Mouse (Mus musculus): Measurements from ENCODE around the gene Dock6.
"Not testable (repeated sequence)": the region's sequence is repeated elsewhere in the genome, so short reads cannot be mapped to it uniquely, and the experiment has no call there.

The Dock6 gene

DNA sequence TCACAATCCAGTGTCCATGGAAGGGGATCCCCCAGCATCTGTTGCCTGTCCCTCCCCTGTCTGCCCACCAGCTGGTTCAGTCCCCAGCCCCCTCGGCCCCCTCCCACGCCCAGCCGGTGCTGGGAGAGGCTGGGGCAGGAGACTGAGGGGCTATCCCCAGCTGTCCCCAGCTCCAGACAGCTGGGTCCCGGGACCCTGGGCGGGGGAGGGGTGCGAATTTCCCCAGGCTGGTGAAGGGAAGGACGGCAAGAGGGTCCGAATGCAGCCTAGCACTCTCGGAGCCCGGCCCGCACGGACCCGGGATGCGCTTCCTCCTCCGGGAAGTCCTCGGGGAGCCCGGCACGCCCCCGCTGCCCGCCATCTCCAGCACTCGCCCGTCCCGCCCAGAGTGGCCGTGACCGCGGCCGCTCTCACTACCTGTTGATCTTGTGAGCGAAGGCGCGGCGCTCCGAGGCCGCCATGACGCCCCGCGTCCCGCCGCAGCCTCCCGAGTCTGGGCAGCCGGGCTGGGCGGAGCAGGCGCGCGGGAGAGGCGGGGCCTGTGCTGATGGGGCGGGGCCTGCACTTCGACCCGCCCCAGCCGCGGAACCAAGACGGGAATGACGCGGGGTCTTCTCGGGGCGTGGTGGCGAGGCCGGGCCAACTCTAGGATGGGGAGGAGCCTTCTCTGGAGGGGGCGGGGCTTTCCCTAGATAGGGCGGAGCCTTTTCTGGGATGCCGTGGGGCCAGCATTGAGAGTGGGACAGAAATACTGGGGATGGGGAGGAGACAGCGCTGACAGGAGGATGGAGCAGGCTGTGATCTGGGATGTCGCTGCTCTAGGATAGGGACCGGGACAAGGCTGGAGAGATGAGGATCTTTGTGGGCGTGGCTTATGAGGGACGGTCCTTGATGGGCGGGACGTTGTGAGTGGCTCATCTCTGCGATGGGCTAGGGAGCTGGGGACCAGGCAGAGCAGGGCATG lies at the start of gene Dock6:
Gene Dock6, minus strand, starts transcription at position 508 of the 964 bp plus-strand sequence.
- DNase-seq (ENCODE audit: low spot score), result peak; percentile 46

DNA sequence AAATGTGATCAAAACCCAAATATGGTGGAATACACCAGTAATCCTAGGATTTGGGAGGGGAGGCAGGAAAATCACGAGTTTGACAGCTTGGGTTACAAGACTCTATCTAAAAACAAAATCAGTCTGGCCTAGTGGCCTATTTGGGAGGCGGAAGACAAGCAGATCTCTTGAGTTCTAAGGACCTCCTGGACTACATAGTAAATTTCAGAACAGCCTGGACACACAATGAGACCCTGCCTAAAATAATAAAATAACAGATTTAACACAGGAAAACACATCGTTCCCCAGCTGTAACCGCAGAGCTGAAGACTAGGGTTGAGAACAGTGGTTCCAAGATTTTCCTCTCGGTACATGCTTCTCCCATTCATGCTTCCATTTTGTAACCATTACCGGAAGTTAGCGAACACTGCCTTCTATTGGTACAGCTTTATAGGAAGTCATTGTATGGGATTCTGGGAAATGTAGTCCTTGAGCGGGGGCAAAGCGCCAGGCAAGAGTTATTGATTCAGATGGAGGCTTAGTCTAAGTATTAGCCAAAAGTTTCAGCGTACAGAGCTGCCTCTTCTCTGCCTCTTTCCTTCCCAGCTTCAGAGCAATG lies 48.9 kb upstream of the Dock6 start:
- DNase-seq (ENCODE audit: low spot score), result peak; percentile 89

DNA sequence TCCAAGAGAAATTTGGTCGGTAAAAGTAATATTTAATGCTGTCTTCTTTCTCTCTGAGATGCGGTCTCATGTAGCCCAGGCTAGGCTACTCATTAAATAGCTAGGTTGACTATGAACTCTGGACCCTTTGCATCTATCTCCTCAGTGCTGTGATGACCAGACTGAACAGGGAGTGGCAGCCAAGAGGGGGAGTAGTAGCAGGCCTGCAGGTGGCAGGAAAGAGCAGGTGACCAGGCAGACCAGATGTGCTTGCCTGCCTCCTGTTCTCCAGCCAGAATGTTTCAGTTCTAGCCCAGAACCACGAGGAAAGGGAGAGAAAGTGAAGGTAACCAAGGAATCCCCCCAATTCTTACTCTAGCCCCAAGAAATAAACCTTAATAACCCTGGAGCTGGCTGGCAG lies 36.8 kb upstream of the Dock6 start:
- no peak for DNase-seq (ENCODE audit: low spot score)

DNA sequence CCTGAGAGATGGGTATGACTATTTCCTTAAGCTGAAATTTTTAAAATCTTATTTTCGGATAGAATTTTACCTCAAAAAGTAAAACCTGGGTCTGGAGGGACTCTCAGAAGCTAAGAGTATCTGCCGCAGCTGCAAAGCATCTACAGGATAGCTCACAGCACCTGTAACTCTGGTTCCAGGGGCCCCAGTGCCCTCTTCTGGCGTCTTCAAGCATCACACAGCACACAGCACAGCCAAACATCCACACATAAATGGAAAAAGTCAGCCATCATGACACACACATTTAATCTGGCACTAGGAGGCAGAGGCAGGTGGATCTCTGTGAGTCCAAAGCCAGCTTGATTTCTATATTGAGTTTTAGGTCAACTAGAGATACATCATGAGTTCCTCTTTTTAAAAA lies 24.2 kb upstream of the Dock6 start:
- DNase-seq (ENCODE audit: low spot score), result no peak

DNA sequence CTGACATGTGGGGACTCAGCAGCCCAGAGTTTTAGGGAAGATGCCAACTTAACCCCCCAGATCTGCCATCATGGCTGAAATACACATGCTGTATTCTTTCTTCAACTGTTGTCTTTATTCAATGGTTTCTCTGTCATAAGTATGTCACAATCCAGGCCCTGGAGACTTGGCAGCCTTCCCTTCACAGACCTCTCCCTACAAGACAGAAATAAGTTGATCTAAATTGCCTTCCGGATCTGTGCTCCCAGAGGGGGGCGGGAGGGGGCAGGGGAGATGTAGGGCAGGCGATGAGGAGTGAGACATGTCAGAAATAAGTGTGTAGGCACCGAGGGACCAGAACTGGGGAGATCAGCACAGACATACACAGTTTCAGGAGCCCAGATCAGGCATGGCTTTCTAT lies 19.8 kb upstream of the Dock6 start:
- DNase-seq (ENCODE audit: low spot score), result peak; percentile 56

DNA sequence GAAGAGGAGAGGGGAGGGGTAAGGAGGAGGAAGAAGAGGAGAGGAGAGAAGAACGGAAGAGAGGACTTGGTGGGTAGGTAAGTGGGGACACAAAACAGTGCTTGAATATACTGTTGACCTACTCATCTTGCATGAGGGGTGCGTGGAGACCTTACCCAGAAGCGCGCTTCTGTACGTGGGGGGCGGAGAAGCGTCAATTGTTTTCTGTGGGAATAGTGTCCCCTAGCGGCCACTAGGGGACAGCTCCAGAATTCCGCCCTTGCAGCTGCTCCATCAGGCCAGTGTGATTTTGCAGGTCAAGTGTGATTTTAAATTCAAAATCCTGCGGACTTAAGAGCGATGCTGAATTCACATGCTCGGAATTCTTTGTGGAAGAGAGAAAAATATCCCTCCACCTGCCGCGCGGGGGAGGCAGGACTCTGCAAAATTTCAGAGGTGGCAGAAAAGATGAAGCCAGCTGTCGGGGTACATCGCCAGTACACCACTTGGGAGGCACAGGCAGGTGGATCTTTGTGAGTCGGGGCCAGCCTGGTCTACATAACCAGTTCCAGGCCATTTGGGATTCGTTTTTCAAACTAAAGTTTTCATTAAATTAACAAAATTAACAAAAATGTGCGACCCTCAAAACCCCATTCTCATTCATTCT lies 18.6 kb upstream of the Dock6 start:
- peak; percentile 56 for DNase-seq (ENCODE audit: low spot score)

DNA sequence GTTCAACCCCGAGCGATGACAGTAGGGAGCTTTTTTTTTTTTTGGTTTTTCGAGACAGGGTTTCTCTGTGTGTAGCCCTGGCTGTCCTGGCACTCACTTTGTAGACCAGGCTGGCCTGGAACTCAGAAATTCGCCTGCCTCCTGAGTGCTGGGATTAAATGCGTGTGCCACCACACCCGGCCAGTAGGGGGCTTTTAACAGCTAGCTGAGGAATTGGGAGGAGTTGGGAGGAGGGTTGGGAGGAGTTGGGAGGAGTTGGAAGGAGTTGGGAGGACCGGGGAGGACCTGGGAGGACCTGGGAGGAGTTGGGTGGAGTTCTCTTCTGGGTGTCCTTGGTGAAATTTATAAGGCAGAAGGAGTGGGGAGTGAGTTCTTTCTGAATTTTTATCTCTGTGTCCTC lies 16.9 kb upstream of the Dock6 start:
- peak; percentile 40 for DNase-seq (ENCODE audit: low spot score)

DNA sequence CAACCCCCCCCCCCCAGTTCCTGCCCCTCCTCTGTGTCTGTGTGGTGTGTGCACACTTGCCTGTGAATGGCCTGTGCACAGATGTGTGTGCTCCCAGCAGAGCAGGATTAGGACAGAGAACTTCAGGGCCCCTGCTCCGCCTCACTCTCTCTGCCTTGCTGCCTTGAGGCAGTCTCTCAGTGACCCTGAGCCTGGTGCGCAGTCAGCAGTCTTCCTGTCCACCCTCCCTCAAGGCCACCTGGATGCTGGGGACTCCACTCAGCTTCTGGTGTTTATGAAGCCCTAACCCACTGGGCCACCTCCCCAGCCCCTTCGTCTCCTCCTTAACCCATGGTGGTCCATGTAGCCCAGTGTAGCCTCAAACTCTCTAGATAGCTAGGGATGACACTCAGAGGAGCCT lies 15.3 kb upstream of the Dock6 start:
- no peak for DNase-seq (ENCODE audit: low spot score)

DNA sequence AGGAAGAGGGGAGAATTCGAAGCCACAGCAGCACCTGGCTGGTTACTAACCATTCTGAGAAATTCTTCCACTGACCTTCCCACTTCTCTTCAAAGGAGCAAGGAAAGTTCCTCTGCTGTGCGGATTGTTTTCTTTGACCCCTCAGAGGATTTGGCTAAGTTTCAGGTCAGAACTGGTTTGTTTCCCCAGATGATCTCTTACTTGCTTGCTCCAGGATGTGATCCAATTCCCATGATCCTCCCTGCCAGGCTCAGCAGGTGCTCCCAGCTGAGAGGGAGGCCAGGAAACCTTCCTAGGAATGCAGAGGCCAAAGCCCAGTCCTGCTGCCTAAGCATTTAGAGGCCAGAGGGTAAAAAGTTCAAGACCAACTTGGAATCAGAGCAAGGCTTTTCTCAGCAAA lies 14.2 kb upstream of the Dock6 start:
- DNase-seq (ENCODE audit: low spot score), result peak; percentile 43

DNA sequence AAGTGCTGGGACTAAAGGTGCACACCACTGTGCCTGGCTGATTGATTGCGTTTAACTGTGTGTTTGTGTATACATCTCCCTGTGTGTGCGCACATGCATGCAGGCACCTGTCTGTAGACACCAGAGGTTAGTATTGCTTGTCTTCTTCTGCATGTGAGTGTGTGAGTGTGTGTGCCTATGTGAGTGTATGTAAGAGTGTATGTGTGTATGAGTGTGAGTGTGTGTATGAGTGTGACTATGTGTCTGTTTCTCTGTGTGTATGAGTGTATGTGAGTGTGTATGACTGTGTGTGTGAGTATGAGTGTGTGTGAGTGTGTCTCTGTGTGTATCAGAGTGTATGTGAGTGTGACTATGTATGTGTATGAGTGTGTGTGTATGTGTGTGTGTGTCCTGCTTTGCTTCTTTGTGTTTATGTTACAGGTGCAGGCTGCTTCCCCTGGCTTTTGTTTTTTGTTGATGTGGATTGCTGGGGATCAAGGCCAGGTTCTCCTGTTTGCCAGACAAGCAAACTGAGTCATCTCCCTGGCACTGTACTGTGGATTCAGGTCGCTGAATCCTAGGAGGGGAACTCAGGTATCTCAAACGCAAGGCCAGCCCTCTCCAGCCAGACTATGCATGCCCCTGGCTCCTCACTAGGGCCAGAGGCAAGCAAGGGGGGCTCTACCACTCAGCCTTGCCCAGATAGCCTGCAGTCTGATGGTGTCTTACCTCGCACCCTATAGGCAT lies 13.4 kb upstream of the Dock6 start:
- DNase-seq (ENCODE audit: low spot score), result no peak

DNA sequence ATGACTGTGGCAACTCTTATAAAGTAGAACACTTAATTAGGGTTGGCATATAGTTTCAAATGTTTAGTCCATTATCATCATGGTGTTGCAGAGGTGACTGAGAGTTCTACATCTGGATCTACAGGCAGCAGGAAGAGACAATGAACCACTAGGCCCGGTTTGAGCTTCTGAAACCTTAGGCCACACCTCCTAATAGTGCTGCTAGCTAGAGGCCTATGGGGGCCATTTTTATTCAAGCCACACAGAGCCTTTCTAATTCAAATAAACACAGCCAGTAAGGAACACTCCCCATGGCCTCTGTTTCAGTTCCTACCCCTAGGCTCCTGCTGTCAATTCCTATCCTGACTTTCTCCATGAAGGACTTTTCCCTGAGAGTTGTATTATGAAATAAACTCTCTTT lies 9.7 kb upstream of the Dock6 start:
- no peak for DNase-seq (ENCODE audit: low spot score)

DNA sequence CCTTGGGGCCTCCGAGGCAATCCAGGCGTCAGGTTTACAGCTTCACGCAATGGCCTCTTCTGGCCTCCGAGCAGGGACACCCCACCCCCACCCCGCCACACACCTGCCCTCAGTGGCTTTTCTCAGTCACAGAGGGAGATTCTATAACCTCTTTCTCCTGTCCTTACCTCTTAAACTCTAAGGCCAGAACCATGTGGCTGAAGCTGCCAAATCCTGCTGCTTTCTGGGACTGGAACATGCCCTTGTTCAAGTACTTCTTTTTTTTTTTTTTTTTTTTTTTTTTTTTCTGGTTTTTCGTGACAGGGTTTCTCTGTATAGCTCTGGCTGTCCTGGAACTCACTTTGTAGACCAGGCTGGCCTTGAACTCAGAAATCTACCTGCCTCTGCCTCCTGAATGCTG lies 7.9 kb upstream of the Dock6 start:
- DNase-seq (ENCODE audit: low spot score), result not testable (repeated sequence)

DNA sequence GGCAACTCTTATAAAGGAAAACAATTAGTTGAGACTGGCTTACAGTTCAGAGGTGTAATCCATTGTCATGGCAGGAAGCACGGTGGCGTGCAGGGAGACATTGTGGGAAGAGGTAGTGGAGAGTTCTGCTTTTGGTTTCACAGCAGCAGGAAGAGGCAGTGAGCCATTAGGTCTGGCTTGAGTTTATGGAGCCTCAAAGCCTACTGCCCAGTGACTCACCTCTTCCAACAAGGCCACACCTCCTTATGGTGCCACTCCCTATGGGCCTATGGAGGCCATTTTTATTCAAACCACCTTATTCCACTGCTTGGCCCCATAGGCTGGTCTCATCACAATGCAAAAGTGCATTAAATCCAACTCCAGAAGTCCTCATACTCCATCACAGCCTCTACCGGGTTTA lies 7.2 kb upstream of the Dock6 start:
- DNase-seq (ENCODE audit: low spot score), result no peak

DNA sequence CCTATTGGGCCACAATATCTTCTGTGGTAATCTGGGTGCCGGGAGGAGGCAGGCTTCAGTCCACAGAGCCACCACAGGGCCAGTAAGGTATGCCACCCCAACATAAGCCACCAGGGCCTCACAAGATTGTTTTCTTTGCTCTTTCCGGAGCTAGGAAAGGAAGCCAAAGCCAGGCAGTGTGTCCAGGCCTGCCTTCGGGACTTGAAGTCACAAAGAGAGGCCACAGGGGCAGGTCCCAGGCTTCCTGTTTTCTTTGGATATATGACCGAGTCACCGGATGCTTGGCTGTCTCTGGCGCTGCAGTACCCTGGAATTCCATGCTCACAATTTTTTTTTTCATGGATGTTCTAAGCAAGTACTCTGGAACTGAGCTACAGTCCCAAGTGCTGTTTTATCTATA lies 5.6 kb upstream of the Dock6 start:
- DNase-seq (ENCODE audit: low spot score), result no peak

DNA sequence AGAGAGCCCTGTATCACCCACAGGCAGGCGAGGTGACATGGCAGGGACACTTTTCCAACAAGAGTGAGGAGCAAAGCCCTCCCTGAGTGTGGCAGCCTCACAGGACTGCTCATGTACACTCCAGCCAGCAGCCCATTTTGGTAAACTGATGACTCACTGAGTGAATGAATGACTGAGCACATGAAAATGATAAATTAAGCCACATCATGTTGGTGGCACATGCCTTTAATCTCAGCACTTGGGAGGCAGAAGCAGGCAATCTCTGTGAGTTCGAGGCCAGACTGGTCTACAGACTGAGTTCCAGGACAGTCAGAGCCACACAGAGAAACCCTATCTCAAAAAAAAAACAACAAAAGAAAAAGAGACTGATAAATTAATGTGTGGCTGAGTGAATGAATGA lies 5.1 kb upstream of the Dock6 start:
- no peak for DNase-seq (ENCODE audit: low spot score)

DNA sequence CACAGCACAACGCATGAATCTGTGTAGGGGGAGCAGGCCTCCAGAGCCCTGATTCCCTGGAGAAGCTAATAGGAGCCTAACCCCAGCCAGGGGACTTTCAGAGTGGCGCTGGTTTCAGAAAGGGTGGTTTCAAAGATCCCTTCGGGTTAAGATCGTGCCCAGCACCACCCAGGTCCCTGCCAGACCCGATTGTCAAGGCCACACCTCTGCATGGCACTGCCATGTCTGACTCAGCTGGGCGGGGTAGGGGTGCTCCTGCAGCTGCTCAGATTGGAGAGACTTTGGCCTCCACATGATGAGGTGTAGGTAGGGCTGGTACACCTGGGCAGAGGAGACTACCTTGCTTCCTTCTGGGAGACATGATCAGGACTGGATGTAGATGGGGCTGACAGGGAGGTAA lies 2.5 kb upstream of the Dock6 start:
- DNase-seq (ENCODE audit: low spot score), result no peak

DNA sequence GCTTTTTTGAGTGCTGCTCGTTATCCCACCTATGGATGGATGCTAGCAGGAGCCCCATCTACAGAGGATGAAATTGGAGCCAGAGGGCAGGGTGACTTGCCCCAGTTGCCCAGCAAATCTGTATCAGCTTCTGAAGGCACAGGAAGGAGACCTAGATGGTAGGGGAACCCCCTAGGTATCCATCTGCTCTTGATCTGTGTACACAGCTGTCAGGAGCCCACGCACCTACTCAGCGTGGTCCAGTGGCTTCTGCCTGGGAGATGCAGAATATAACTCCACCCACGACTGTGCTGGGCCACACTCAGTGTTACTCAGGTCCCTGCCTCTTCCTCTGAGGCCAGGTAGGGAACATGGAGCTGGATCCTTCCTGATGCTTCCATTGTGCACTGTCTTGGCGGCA lies 1.5 kb upstream of the Dock6 start:
- DNase-seq (ENCODE audit: low spot score), result no peak

DNA sequence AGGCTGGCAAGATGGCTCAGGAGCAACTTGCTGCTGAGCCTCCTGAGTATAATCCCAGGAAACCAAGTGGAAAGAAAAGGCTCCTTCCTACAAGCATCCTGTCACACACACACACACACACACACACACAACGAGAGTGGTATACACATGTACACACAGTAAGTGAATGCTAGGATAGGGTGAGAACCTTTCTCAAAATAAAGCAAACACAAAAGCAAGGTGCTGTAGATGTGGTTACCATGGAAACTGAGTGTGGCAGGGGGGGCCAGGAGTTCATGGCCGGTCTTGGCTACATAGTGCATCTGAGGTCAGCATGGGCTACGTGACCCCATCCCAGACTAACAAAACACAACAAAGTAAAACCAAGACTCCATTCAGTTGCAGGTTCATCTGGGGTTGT lies 1.4 kb downstream of the Dock6 start:
- DNase-seq (ENCODE audit: low spot score), result no peak

DNA sequence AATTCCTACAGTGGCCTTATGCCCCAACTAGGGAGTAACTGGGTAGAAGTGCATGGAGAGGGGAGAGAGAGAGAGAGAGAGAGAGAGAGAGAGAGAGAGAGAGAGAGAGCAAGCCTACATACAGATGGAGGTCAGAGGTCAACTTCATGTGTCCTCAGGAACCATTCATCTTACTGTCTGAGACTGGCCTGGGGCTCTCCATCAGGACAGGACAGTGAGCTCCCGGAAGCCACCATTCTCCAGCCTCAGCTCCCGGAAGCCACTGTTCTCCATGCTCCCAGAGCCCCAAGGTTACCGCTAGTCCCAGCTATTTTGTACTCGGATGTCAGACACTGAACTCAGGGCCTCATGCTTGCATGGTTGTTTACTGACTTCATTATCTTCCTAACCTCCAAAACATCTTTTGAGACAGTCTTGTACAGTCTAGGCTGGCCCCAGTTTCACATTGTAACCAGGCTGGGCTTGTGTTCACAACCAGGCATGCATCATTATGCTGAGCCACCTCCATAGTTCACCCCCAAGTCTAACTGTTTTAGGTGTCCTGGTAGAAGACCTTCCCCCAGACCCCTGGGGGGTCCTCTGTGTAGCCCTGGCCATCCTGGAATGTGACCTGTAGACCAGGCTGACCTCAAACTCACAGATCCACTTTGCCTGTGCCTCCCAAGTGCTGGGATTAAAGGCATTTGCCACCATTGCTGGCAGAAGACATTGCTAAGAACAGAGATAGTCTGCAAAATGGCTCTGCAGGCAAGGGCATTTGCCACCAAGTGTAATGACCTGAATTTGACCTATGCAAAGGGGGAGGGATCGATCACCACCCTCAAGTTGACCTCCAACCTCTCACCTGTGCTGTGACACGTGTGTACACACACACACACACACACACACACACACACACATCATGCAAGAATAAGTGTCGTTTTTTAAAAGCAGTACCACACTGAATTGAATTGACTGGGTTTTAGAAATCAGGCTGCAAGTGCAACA lies 2.5 kb downstream of the Dock6 start:
- DNase-seq (ENCODE audit: low spot score), result no peak

DNA sequence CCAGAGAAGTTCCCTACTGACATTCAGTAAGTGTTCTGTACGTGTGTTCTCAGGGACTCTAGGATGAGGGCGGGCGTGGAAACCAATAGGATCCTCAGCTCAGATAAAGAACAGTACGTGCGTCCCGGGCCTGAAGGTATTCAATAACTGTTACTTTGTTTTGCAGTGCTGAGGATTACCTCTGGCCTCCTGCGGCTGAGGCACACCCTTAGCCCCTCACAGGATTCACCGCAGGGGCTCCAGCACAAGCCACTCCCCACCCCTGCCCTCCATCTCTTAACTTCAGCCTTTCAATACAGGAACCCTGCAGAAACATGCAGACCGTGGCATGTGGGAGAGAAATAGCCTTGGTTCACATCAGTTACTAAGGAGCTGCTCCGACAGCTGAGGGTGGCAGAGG lies 4.5 kb downstream of the Dock6 start:
- no peak for DNase-seq (ENCODE audit: low spot score)

DNA sequence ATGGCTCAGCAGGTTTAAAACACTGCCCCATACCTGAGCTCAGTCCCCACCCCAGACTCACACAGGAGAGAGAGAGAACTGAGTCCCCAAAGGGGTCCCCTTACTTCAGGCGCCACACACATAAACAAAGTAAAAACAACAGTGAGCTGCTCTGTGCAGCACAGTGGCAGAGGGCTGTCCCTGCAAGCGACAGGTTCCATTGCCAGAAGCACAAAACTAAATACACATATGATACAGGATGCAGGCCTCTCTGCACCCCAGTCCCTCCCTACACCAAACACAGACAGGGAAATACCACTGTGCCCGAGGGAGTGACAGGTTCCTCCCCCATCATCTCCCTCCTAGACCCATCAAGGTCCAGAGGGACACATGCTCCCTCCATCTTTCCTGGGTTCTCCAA lies 5.0 kb downstream of the Dock6 start:
- no peak for DNase-seq (ENCODE audit: low spot score)
